8 mouse cellular contexts compared by ENCODE assay signal in genomic region chr6:87042004-87042336, GRCm38 (mm10). TPM values are rescaled to one million over a fixed set of nuclear protein-coding genes. Genes with fewer than 3 reads are reported as not detected.
DNase-seq lines count a peak whose midpoint lies in the region; ATAC-seq and TF ChIP-seq lines count a peak whose summit lies in the region.

No protein-coding gene starts in this region.

- H3K9ac ChIP-seq in kidney, postnatal 0 days (ENCODE audit: low read depth, low read length) = peak overlapping the region; percentile 76
- peak overlapping the region; percentile 77 for H3K9ac ChIP-seq in hindbrain, embryonic 15.5 days
- H3K9ac ChIP-seq in midbrain, embryonic 14.5 days (replicated peaks; ENCODE audit: low read length) = peak overlapping the region; percentile 92

- peak overlapping the region; percentile 97 for H3K27ac ChIP-seq in kidney, postnatal 0 days
- peak overlapping the region; percentile 97 for H3K27ac ChIP-seq in hindbrain, embryonic 15.5 days (replicated peaks)
- peak overlapping the region; percentile 97 for H3K27ac ChIP-seq in midbrain, embryonic 14.5 days (replicated peaks; ENCODE audit: low read depth, low read length)

- TF ChIP-seq CTCF in kidney, postnatal 0 days (IDR thresholded peaks at IDR 0.05; ENCODE audit: low read depth) = no peak

- no peak for ATAC-seq in kidney, postnatal 0 days (replicated peaks; ENCODE audit: low FRiP score, low read depth)
- ATAC-seq in hindbrain, embryonic 15.5 days (ENCODE audit: low FRiP score, low read depth) = peak; percentile 28; the same call in 1 of the 2 replicates
- ATAC-seq in midbrain, embryonic 14.5 days (ENCODE audit: low FRiP score, low TSS enrichment) = no peak

- under 1% methylated on average over 11 of the region's 11 CpGs for WGBS in kidney, postnatal 0 days
- WGBS in hindbrain, embryonic 15.5 days = under 1% methylated on average over 11 of the region's 11 CpGs
- WGBS in midbrain, embryonic 14.5 days = under 1% methylated on average over 11 of the region's 11 CpGs

- H3K9me3 ChIP-seq in kidney, postnatal 0 days (replicated peaks; ENCODE audit: low read length) = no peaks in the 10 kb centered on the region
- no peaks in the 10 kb centered on the region for H3K9me3 ChIP-seq in hindbrain, embryonic 15.5 days
- no peaks in the 10 kb centered on the region for H3K9me3 ChIP-seq in midbrain, embryonic 14.5 days (ENCODE audit: control insufficient read depth, low read length)

- H3K4me2 ChIP-seq in kidney, postnatal 0 days (ENCODE audit: low read length) = peak overlapping the region; percentile 77
- peak overlapping the region; percentile 68 for H3K4me2 ChIP-seq in hindbrain, embryonic 15.5 days
- H3K4me2 ChIP-seq in midbrain, embryonic 14.5 days (ENCODE audit: low read length) = peak overlapping the region; percentile 67

- peak overlapping the region; percentile 83 for H3K4me3 ChIP-seq in kidney, postnatal 0 days (replicated peaks; ENCODE audit: low read depth, low read length)
- peak overlapping the region; percentile 98 for H3K4me3 ChIP-seq in hindbrain, embryonic 15.5 days
- peak overlapping the region; percentile 88 for H3K4me3 ChIP-seq in midbrain, embryonic 14.5 days (replicated peaks; ENCODE audit: low read depth, low read length)

- H3K27me3 ChIP-seq in kidney, postnatal 0 days (ENCODE audit: insufficient read depth, low read length) = no peaks in the 10 kb centered on the region
- no peaks in the 10 kb centered on the region for H3K27me3 ChIP-seq in hindbrain, embryonic 15.5 days
- H3K27me3 ChIP-seq in midbrain, embryonic 14.5 days (ENCODE audit: control insufficient read depth, insufficient read depth, low read length) = no peaks in the 10 kb centered on the region

- no peak for DNase-seq in kidney, postnatal 0 days (ENCODE audit: low spot score)
- no peak for DNase-seq in kidney, postnatal 36 days
- peak; percentile 74 for DNase-seq in c-Kit-positive CD71-positive TER-119-negative erythroid progenitor cells, embryonic 14.5 days (ENCODE audit: low read depth)
- no peak for DNase-seq in midbrain, embryonic 14.5 days
- DNase-seq in gastrocnemius, adult 18-20 months (ENCODE audit: low spot score) = no peak
- no peak for DNase-seq in B cell, adult 2 months
- no peak for DNase-seq in kidney, adult 18-20 months

- H3K4me1 ChIP-seq in kidney, postnatal 0 days (replicated peaks; ENCODE audit: insufficient read depth, low read length) = peaks cover 7% of the 10 kb centered on the region; the same call in 1 of the 2 replicates
- H3K4me1 ChIP-seq in hindbrain, embryonic 15.5 days (replicated peaks) = peaks cover 26% of the 10 kb centered on the region
- peaks cover 7% of the 10 kb centered on the region for H3K4me1 ChIP-seq in midbrain, embryonic 14.5 days (ENCODE audit: control insufficient read depth, insufficient read depth, low read length)

- no peaks in the 10 kb centered on the region for H3K36me3 ChIP-seq in kidney, postnatal 0 days (ENCODE audit: insufficient read depth, low read length)
- no peaks in the 10 kb centered on the region for H3K36me3 ChIP-seq in hindbrain, embryonic 15.5 days
- no peaks in the 10 kb centered on the region for H3K36me3 ChIP-seq in midbrain, embryonic 14.5 days (ENCODE audit: control insufficient read depth, insufficient read depth, low read length)

RNA-seq across cellular contexts. Expression of gene Gfpt1, which starts 0.7 kb away (rescaled TPM):
- 13.1 and 13.3 TPM in 2 replicates for polyA plus RNA-seq in kidney, postnatal 0 days (2015; fragmentation: Nextera tagmentation; extraction: Ambion mirVana)
- polyA plus RNA-seq in hindbrain, embryonic 15.5 days (2015; fragmentation: Nextera tagmentation; extraction: Ambion mirVana) = 20.2 and 20.5 TPM in 2 replicates
- 27.3 and 27.8 TPM in 2 replicates for polyA plus RNA-seq in midbrain, embryonic 14.5 days (2014; fragmentation: Nextera tagmentation; extraction: Ambion mirVana)
- 10 to 100 TPM; 32.3 to 32.7 TPM for total RNA-seq in gastrocnemius, adult 18-20 months (2021)

RNA-seq across cellular contexts. Expression of gene Nfu1, which starts 32.9 kb away (rescaled TPM):
- polyA plus RNA-seq in kidney, postnatal 0 days (2015; fragmentation: Nextera tagmentation; extraction: Ambion mirVana) = 115 and 119 TPM in 2 replicates
- polyA plus RNA-seq in hindbrain, embryonic 15.5 days (2015; fragmentation: Nextera tagmentation; extraction: Ambion mirVana) = 138 and 141 TPM in 2 replicates
- polyA plus RNA-seq in midbrain, embryonic 14.5 days (2014; fragmentation: Nextera tagmentation; extraction: Ambion mirVana) = 130 and 158 TPM in 2 replicates
- 10 to 100 TPM; 63.3 to 69.0 TPM for total RNA-seq in gastrocnemius, adult 18-20 months (2021)
